Mouse (Mus musculus): ENCODE measurements around the gene Bola3.

GRCm38 (mm10) chr6:83361523-83362248 lies 12.7 kb downstream of the Bola3 start:
- TF ChIP-seq CTCF (conservative IDR thresholded peaks at IDR 0.05; ENCODE audit: low read length), result no peak
- no peak for TF ChIP-seq NANOG (IDR thresholded peaks at IDR 0.05; ENCODE audit: borderline replicate concordance, low read length)

Data from E14TG2a.4 (cell line).